Mouse (Mus musculus) adrenal gland, adult (tissue): ENCODE data around the gene Syne1.

Experiments used
- DNase-seq, 2 experiments: peaks; one replicate each; pipeline ENCODE4 v3.0.0; 2022 to 2023; ENCODE audit warnings: low spot score in 1 of 2; ENCODE audit not compliant: inconsistent age in 2 of 2

The Syne1 gene

DNA sequence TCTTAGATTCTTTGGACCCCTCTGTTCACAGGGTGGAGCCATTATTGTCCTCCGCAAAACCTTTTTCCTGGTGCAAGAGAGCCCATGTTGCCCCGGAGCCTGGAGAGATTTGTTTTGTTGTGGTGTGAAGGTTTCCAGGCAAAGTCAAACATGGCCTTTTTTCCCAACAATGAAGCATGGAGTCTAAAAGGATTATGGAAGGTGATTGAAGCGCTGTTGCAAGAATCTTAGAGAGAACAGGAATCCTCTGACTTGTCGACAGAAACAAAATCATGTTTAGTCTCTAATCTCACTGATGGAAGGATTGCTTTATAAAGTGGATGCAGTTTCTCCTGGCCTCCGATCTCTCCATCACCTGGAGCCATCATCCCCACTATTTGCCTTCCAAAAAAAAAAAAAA, at the start of gene Syne1:
Gene Syne1 (minus strand): TSS at position 101 of the 400 bp plus-strand sequence.
- DNase-seq: no peak

DNA sequence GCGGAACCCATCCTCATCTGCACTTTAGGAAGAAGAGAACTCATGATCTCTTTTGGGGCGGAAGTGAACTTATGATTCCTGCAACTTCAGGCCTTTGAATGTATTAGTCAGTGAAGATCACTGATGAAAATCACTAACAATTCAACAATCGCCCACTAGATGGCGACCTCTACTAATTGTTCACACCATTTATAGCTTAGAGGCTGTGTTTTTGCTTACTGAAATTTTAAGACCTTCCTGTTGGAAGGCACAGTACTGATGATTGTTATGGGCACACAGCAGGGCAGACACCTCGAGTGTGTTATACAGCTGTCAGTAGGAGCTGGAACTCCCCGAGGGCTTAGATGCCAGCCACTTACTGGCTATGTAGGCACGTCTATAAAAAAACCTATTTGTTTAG, 48.8 kb upstream of the Syne1 start:
- peak; percentile 36 to 90 for DNase-seq

- DNase-seq: no peak
Measured at GRCm38 (mm10) chr10:5596559-5596958, 45.3 kb upstream of the Syne1 start.

GRCm38 (mm10) chr10:5594457-5594856, 43.2 kb upstream of the Syne1 start:
- no peak for DNase-seq

DNA sequence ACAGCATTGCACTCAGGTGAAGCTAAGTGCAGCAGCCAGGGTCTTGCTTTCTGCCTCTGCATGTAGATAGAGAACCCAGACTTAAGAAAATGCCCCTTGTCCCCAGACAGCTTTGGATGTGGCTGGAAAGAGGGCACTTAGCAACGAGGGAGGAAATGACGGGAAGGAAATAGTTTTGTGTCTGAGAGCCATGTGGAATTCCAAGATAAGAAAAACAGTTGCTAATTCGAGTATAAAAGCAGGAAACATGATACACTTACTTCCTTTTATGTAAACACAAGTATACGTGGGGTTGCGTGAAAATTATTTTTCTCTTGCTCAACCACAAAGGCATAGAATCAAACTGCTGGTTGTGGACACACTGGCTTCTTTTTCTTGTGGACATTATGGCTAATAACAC, 42.2 kb upstream of the Syne1 start, which contains the start of gene Myct1:
Gene Myct1 (plus strand): TSS at position 312 of the 400 bp plus-strand sequence.
- peak in 1 of 2 experiments; percentile 45 for DNase-seq

- DNase-seq: peak in 1 of 2 experiments; percentile 54
Measured at GRCm38 (mm10) chr10:5591996-5592395, 40.7 kb upstream of the Syne1 start.

GRCm38 (mm10) chr10:5591061-5591460, 39.8 kb upstream of the Syne1 start:
- DNase-seq: no peak

DNA sequence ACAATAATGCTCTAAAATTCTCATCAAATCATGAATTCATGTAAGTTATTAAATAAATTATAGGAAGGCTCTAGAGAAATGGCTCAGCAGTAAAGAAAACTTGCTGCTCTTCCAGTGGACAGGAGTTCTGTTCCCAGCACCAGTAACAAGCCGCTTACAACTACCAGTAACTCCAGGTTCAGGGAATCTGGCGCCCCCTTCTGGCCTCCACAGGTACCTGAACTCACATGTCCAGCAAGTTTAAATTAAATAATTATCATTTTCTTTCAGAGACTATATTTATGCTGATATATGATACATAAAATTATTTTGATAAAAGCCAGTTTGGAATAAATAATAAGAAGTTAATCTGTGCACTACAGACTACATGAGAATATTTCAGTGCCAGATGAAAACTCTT, 22.0 kb upstream of the Syne1 start:
- DNase-seq: no peak

- no peak for DNase-seq
Measured at GRCm38 (mm10) chr10:5571332-5571731, 20.1 kb upstream of the Syne1 start.

DNA sequence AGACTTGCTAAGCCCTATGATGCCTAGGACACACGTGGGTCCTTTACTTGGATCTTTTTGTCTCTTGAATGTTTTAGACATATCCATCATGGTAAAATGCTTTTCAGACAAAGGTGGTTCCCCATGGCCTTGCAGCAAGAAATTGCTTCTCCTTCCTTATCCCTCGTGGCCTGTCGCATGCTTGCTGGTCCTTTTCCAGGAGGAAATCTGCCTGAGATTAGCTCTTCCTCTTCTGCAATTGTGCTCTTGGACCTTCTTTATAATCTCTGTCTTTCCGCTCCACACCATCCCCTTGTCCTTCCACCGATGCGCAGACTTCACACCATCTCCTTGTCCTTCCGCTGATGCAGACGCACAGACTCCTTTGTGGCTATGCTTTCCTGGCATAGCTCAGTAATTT, 18.8 kb upstream of the Syne1 start:
- no peak for DNase-seq

DNA sequence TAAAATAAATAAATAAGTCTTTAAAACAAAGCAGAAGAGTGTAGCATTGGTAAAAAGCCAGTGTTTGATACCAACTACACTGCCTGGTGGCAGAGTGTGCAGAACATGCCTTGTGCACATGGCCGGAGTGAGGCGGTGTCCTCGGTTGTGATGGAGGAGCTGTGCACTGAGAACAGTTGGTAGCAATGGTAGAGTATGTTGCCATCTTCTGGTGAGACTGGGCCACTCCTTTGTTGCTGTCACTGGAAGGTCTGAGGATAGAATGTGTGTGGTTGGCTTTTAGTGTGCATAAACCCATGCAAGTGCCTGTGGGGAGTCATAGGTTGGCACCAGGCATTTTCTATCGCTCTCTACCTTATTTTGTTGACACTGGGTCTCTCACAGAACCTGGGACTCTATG, 17.7 kb upstream of the Syne1 start:
- DNase-seq: no peak

GRCm38 (mm10) chr10:5561706-5562105, 10.4 kb upstream of the Syne1 start:
- no peak for DNase-seq

GRCm38 (mm10) chr10:5560526-5560925, 9.2 kb upstream of the Syne1 start:
- no peak for DNase-seq

- no peak for DNase-seq
Measured at GRCm38 (mm10) chr10:5558808-5559207, 7.5 kb upstream of the Syne1 start.

- peak; percentile 6 to 41 for DNase-seq
Measured at GRCm38 (mm10) chr10:5554941-5555340, 3.7 kb upstream of the Syne1 start.

DNA sequence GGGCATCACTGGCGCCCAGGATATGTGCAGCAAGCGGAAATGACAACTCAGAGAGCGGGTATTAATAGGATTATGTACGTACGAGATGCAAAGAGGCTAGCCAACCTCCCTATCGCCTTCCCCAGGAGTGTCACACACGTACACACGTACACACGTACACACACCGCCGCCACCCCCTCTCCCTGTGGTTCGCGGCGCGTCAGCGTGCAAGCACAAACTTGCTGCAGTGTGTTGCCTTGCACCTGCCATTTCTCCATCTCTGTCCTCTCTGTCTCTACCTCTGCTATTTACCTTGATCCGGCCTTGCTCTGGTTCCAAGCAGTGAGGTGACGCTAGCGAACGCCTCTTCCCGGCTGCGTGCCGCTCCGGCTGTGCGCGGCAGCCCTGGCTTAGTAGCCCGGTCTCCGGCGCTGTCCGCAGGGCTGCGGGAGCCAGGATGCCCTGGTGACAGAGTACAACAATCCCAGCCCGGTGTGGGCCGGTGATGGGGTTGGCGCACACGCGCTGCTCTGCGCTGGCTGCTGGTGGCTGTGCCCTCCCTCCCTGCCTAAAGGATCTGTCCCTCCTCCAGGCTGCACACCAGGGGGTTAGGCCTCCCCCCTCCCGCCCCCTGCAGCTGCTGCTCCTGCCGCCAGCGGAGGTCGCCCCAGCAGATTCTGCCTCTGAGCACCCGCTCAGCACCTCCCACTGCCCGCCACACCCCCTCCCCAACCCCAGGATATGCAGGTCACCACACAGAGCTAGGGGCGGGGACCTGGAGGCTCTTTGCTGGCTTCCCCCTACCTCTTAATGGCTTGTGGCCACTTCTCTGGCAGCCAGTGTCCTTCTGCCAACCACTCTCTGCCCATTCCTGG, 887 bp downstream of the Syne1 start:
- DNase-seq: peak; percentile 40 to 73

DNA sequence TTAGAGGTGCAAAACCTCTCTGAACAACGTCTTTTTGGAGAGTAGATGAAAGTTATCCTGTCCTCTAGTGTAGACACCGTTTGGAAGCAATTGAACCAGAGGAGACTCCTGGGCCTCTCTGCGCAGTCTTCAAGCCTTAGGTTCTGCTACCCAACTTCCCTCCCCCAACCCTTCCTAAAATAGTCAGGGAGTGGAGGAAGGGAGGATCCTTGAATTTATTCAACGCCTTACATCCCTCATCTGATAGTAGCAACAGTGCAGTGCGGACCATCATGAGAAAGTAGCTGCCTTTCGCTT, 1.5 kb downstream of the Syne1 start:
- DNase-seq: peak in 1 of 2 experiments; percentile 49

DNA sequence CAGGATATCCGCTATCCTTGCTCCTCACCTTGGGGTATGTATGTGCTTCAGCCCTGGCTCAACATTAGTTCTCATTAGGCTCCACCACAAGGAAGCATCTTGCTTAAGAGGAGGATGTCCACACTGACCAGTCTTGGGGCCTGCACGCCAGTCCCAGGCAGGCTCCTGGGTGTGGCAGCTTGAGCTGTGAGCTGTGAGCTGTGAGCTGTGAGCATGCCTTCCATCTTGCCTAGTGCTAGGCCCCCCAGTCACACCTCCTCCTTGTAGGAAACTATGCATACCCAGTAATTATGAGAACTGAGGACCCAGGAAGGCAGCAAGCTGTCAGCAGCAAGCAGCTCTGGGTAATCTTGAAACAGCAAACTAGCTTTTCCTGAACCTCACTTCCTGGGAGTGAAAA, 2.6 kb downstream of the Syne1 start:
- no peak for DNase-seq

DNA sequence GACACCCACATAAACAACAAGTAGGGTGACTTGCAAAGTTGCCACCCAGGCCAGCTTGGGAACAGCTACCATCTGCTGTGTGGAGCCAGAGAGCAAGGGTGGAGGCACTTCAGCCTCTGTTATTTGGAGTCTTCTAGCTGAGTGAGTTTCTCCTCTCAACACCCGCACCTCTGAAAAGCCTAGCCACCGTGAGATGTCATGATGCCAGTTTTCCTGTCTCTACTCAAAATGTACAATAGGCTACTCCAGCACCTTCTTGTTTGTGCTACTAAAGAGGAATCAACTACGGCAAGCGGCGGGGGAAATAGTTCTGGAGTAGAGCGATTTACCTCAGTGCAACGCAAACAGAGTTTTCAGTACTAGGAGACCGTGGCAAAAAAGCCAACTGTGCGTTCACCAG, 3.5 kb downstream of the Syne1 start:
- no peak for DNase-seq

GRCm38 (mm10) chr10:5546428-5546827, 4.9 kb downstream of the Syne1 start:
- no peak for DNase-seq

DNA sequence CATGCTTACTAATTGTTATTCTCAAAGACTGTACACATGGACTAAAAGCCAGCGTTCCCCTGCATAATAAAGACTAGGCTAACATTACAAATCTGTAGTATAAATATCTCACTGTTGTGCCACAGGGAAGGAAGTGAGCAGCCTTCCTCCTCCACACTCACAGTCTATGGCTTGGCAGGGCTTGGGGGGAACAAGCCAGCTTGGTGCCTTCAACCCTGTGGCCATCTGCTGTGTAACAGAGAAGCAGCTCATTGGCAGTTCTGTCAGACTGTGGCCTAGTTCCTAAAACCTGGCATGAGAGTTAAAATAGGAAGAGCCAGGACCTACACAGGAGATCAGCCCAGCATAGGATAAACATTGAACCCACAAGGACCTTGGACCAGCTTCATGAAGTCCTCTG, 23.0 kb downstream of the Syne1 start:
- DNase-seq: peak in 1 of 2 experiments; percentile 31

DNA sequence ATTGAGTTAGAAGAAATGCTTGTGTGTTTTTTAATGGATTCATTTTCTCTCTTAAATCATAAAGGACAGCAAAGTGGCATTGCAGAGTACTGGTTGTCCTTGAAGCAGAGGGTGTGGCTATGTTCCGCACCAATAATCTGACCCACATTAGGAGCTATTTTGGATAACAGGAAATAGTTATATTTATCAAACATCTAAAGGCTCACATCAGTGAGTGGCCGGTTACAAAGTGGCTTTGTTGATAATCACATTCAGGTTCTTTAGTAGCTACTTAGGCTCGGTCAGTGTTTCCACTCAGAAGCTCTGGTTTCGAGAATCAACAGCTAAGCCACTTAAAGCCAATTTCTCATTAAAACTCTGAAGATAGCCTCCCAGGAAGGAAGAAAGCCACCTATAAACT, 23.6 kb downstream of the Syne1 start:
- peak in 1 of 2 experiments; percentile 46 for DNase-seq

GRCm38 (mm10) chr10:5522904-5523303, 28.4 kb downstream of the Syne1 start:
- DNase-seq: no peak
